Mouse (Mus musculus) hindbrain, embryonic 16.5 days (tissue): Measurements from ENCODE around the gene Actn4. TPM values are rescaled to one million over a fixed set of nuclear protein-coding genes. Genes with fewer than 3 reads are reported as not detected.
"Not testable (repeated sequence)": the region's sequence is repeated elsewhere in the genome, so short reads cannot be mapped to it uniquely, and the experiment has no call there.

Source experiments
- ATAC-seq: fragments of 200-750 bp; cut with Nextera tagmentation; 2 replicates; pipeline ENCODE4 v1.8.0; 2017; ENCODE audit warnings: moderate TSS enrichment, moderate library complexity
- H3K27ac ChIP-seq: fragments of 300-500 bp; sonication (generic); 2 replicates; pipeline ENCODE4 v1.5.1; 2014; ENCODE audit warnings: low read depth, mild to moderate bottlenecking, control low read depth, low read length, moderate library complexity
- H3K27me3 ChIP-seq: fragments of 300-500 bp; sonication (generic); replicated peaks from 2 replicates; pipeline ENCODE4 v1.6.1; 2014; ENCODE audit warnings: low read length; ENCODE audit not compliant: control insufficient read depth, insufficient read depth
- H3K36me3 ChIP-seq: fragments of 300-500 bp; sonication (generic); 2 replicates; pipeline ENCODE4 v1.6.1; 2014; ENCODE audit warnings: mild to moderate bottlenecking, low read length, moderate library complexity, mixed read lengths; ENCODE audit not compliant: control insufficient read depth, insufficient read depth
- H3K4me1 ChIP-seq: fragments of 300-500 bp; sonication (generic); 2 replicates; pipeline ENCODE4 v1.6.1; 2014; ENCODE audit warnings: low read depth, low read length; ENCODE audit not compliant: control insufficient read depth, insufficient read depth
- H3K4me2 ChIP-seq: fragments of 300-500 bp; sonication (generic); 2 replicates; pipeline ENCODE4 v1.6.1; 2014; ENCODE audit warnings: mild to moderate bottlenecking, low read length, control low read depth, moderate library complexity
- H3K4me3 ChIP-seq: fragments of 300-500 bp; sonication (generic); 2 replicates; pipeline ENCODE4 v1.5.1; 2014; ENCODE audit warnings: mild to moderate bottlenecking, low read length, control low read depth, moderate library complexity
- H3K9ac ChIP-seq: fragments of 300-500 bp; sonication (generic); 2 replicates; pipeline ENCODE4 v1.6.1; 2014; ENCODE audit warnings: low read depth, mild to moderate bottlenecking, control low read depth, low read length, moderate library complexity
- H3K9me3 ChIP-seq: fragments of 300-500 bp; sonication (generic); 2 replicates; pipeline ENCODE4 v1.6.1; 2014; ENCODE audit warnings: mild to moderate bottlenecking, low read length, moderate library complexity; ENCODE audit not compliant: control insufficient read depth
- WGBS: fragments of 180-500 bp; shearing (Covaris S2); extraction: QIAGEN DNeasy Blood & Tissue Kit; methylation state at CpG from one replicate; pipeline ENCODE4 v1.1.7; 2014; 5-methylcytosine and 5-hydroxymethylcytosine counted together
- polyA plus RNA-seq: library from polyadenylated mRNA; unstranded; fragments of >200 nt; fragmentation: Nextera tagmentation; extraction: Ambion mirVana; gene quantifications from 2 replicates; pipeline ENCODE4 v1.2.1, GENCODE M21; 2015

Gene Actn4
- polyA plus RNA-seq, 1 experiment from 2014 or later = 146 TPM

DNA sequence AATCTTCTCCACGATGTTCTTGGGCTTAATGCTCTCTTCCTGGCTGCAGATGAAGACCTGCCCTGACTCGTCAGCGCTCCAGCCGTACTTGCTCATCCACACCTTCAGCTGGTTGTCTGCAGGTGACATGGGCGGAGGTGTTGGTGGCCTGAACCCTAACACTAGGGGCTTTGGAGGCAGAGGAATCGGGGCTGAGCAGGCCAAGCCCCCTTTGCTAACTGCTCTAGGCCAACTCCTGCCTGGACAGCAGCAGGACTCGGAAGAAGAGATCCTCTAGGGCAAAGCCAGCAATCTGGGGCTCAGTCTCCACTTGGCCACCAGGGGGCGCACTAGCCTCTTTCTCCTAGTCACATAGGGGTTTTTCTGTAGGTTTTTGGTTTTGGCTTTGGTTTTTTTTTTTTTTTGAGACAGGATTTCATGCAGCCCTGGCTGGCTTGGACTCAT is 10.4 kb upstream of the Actn4 start:
- Histone ChIP-seq H3K27me3 (no peaks in the 10 kb centered on the region), H3K4me2 (no peak overlapping the region), H3K9ac (no peak overlapping the region), H3K36me3 (peaks cover 30% of the 10 kb centered on the region), H3K9me3 (no peaks in the 10 kb centered on the region), H3K4me1 (no peaks in the 10 kb centered on the region), H3K27ac (no peak overlapping the region), H3K4me3 (no peak overlapping the region)
- ATAC-seq = no peak
- 77% methylated on average over 8 of the region's 8 CpGs for WGBS

DNA sequence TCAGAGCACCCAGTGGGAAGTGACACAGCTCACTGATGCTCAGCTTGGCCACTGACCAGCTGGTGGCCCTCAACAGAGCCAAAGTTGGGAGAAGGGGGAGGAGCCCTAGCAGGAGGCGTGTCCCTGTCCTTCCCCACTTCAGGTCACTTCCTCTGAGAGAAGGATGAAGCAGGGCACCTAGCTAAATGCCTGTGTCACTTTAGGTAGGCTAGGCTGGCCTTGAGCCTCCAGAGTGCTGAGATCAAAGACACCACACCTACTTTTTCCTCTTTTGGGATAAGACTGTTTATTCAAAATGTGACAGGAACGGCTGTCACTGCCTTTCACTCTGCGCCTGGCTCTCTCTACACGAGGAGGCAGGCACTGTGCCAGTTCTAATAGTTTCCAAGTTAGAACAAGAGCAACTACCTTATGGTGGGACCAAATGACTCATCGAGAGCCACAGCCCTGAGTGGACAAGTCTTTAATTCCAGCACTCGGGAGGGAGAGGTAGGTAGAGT is 9.7 kb upstream of the Actn4 start:
- Histone ChIP-seq H3K4me3 (no peak overlapping the region), H3K9ac (no peak overlapping the region), H3K4me1 (no peaks in the 10 kb centered on the region), H3K4me2 (no peak overlapping the region), H3K36me3 (peaks cover 22% of the 10 kb centered on the region), H3K9me3 (no peaks in the 10 kb centered on the region), H3K27me3 (no peaks in the 10 kb centered on the region), H3K27ac (no peak overlapping the region)
- WGBS = 77% methylated on average over 6 of the region's 6 CpGs
- ATAC-seq = no peak

GRCm38 (mm10) chr7:28971029-28971428 is 8.9 kb upstream of the Actn4 start:
- no peak overlapping the region for H3K4me2 ChIP-seq
- no peaks in the 10 kb centered on the region for H3K4me1 ChIP-seq
- H3K27ac ChIP-seq = no peak overlapping the region
- ATAC-seq = no peak
- 92% methylated on average over 7 of the region's 7 CpGs for WGBS
- no peaks in the 10 kb centered on the region for H3K27me3 ChIP-seq
- no peak overlapping the region for H3K4me3 ChIP-seq
- H3K36me3 ChIP-seq = peaks cover 16% of the 10 kb centered on the region
- no peaks in the 10 kb centered on the region for H3K9me3 ChIP-seq
- H3K9ac ChIP-seq = no peak overlapping the region

GRCm38 (mm10) chr7:28969672-28970394 is 7.7 kb upstream of the Actn4 start:
- Histone ChIP-seq H3K9me3 (no peaks in the 10 kb centered on the region), H3K4me2 (no peak overlapping the region), H3K9ac (no peak overlapping the region), H3K4me1 (no peaks in the 10 kb centered on the region), H3K4me3 (no peak overlapping the region), H3K36me3 (peaks cover 16% of the 10 kb centered on the region), H3K27ac (no peak overlapping the region), H3K27me3 (no peaks in the 10 kb centered on the region)
- no peak for ATAC-seq
- 78% methylated on average over 12 of the region's 12 CpGs for WGBS

DNA sequence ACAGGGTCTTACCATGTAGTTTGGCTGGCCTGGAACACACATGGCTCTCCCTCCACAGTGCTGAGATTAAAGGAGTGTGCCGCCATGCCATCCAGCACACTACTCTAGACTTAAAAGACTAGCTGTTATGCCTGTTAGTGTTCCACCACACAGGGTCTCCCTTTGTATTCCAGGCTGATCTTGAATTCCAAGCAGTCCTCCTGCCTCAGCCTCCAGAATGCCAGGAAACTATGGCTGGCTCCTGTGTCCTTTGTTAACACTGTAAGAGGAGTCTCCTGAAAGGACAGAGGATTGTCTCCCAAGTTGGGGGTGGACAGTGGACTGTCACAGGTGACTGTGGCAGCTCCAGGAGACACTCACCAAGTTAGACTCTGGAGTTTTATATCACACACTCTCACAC is 7.1 kb upstream of the Actn4 start:
- no peak overlapping the region for H3K27ac ChIP-seq
- no peak for ATAC-seq
- H3K9ac ChIP-seq = no peak overlapping the region
- no peaks in the 10 kb centered on the region for H3K27me3 ChIP-seq
- H3K9me3 ChIP-seq = no peaks in the 10 kb centered on the region
- 94% methylated on average over 1 of the region's 1 CpGs for WGBS
- no peak overlapping the region for H3K4me2 ChIP-seq
- no peaks in the 10 kb centered on the region for H3K4me1 ChIP-seq
- H3K36me3 ChIP-seq = peaks cover 13% of the 10 kb centered on the region
- no peak overlapping the region for H3K4me3 ChIP-seq

- 96% methylated on average over 8 of the region's 8 CpGs for WGBS
- H3K27ac ChIP-seq, H3K36me3 ChIP-seq, H3K9ac ChIP-seq, ATAC-seq, H3K4me1 ChIP-seq, H3K4me3 ChIP-seq, H3K9me3 ChIP-seq, H3K27me3 ChIP-seq, H3K4me2 ChIP-seq: not testable (repeated sequence)
Measured at GRCm38 (mm10) chr7:28968120-28968519, 6.0 kb upstream of the Actn4 start.

- Histone ChIP-seq H3K9me3 (no peaks in the 10 kb centered on the region), H3K4me3 (no peak overlapping the region), H3K4me2 (no peak overlapping the region), H3K36me3 (peaks cover 3% of the 10 kb centered on the region; the same call in 1 of the 2 replicates), H3K9ac (no peak overlapping the region), H3K27ac (no peak overlapping the region), H3K27me3 (no peaks in the 10 kb centered on the region), H3K4me1 (no peaks in the 10 kb centered on the region)
- 70% methylated on average over 4 of the region's 4 CpGs for WGBS
- no peak for ATAC-seq
Measured at GRCm38 (mm10) chr7:28966751-28967505, 4.8 kb upstream of the Actn4 start.

DNA sequence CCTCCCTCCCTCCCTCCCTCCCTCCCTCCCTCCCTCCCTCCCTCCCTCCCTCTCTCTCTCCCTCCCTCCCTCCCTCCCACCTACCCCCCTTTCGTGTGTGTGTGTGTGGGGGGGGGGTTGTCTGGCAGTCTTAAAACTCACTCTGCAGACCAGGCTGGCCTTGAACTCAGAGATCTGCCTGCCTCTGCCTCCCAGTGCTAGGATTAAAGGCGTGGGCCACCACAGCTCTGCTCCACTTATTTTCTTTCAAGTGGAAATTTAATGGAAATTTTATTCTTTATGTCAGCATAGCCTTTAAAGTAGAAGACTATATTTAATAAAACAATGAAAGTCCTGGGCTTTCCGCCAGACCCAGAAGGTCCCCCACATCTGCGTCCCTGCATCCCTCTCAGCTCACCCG is 4.0 kb upstream of the Actn4 start:
- WGBS = 84% methylated on average over 4 of the region's 5 CpGs
- H3K27me3 ChIP-seq = no peaks in the 10 kb centered on the region
- no peak overlapping the region for H3K9ac ChIP-seq

GRCm38 (mm10) chr7:28965346-28965840 is 3.3 kb upstream of the Actn4 start:
- no peak overlapping the region for H3K9ac ChIP-seq
- no peak overlapping the region for H3K4me3 ChIP-seq
- H3K36me3 ChIP-seq = no peaks in the 10 kb centered on the region
- WGBS = 86% methylated on average over 5 of the region's 5 CpGs
- no peaks in the 10 kb centered on the region for H3K9me3 ChIP-seq
- ATAC-seq = no peak
- H3K4me1 ChIP-seq = peaks cover 10% of the 10 kb centered on the region
- no peak overlapping the region for H3K4me2 ChIP-seq
- H3K27me3 ChIP-seq = no peaks in the 10 kb centered on the region
- no peak overlapping the region for H3K27ac ChIP-seq

More for the DNA sequence above, 4.0 kb upstream of the Actn4 start:
- Histone ChIP-seq H3K27ac (no peak overlapping the region), H3K4me2 (no peak overlapping the region), H3K36me3 (no peaks in the 10 kb centered on the region), H3K9me3 (no peaks in the 10 kb centered on the region), H3K4me1 (peaks cover 2% of the 10 kb centered on the region), H3K4me3 (no peak overlapping the region)
- no peak for ATAC-seq
